Mouse (Mus musculus) brown adipose tissue, adult 24 weeks (tissue): ENCODE data around the gene L3mbtl2. TPM values are rescaled to one million over a fixed set of nuclear protein-coding genes. Genes with fewer than 3 reads are reported as not detected.
"Not testable (repeated sequence)": the region's sequence is repeated elsewhere in the genome, so short reads cannot be mapped to it uniquely, and the experiment has no call there.

Source experiments
- H3K27ac ChIP-seq: fragments of 200-500 bp; replicated peaks from 2 replicates; pipeline ENCODE4 v1.5.1; 2012; ENCODE audit warnings: low read depth, mild to moderate bottlenecking, low read length
- H3K4me1 ChIP-seq: fragments of 200-500 bp; 2 replicates; pipeline ENCODE4 v1.6.1; 2012; ENCODE audit warnings: low read length, mixed read lengths; ENCODE audit not compliant: control insufficient read depth, insufficient read depth, insufficient read length
- H3K4me3 ChIP-seq: fragments of 200-500 bp; 2 replicates; pipeline ENCODE4 v1.5.1; 2012; ENCODE audit warnings: low read depth, mild to moderate bottlenecking, low read length, moderate library complexity; ENCODE audit not compliant: insufficient read depth
- polyA plus RNA-seq: library from polyadenylated mRNA; stranded (reverse); fragments of >200 nt; gene quantifications from 2 replicates; pipeline ENCODE4 v1.2.4, GENCODE M21; 2012; ENCODE audit not compliant: missing spikeins, insufficient read depth, insufficient read length

Gene L3mbtl2
- polyA plus RNA-seq, 1 experiment: 7.0 TPM

- Histone ChIP-seq H3K27ac (no peak overlapping the region), H3K4me1 (peaks cover 10% of the 10 kb centered on the region; the same call in 1 of the 2 replicates), H3K4me3 (no peak overlapping the region)
Observed at GRCm38 (mm10) chr15:81697847-81698246, 34.2 kb downstream of the L3mbtl2 start.

GRCm38 (mm10) chr15:81698532-81698931 lies 34.8 kb downstream of the L3mbtl2 start:
- H3K4me1 ChIP-seq: peaks cover 10% of the 10 kb centered on the region; the same call in 1 of the 2 replicates
- H3K27ac ChIP-seq: no peak overlapping the region
- no peak overlapping the region for H3K4me3 ChIP-seq

- H3K4me3 ChIP-seq: no peak overlapping the region
- peaks cover 8% of the 10 kb centered on the region; the same call in 1 of the 2 replicates for H3K4me1 ChIP-seq
- H3K27ac ChIP-seq: peak overlapping the region; percentile 55
Observed at GRCm38 (mm10) chr15:81700161-81700560, 36.5 kb downstream of the L3mbtl2 start.

- no peak overlapping the region for H3K4me3 ChIP-seq
- peaks cover 8% of the 10 kb centered on the region; the same call in 1 of the 2 replicates for H3K4me1 ChIP-seq
- peak overlapping the region; percentile 55 for H3K27ac ChIP-seq
Observed at GRCm38 (mm10) chr15:81700601-81701000, 36.9 kb downstream of the L3mbtl2 start.

GRCm38 (mm10) chr15:81701350-81701749 lies 37.7 kb downstream of the L3mbtl2 start:
- H3K4me3 ChIP-seq, H3K4me1 ChIP-seq, H3K27ac ChIP-seq: not testable (repeated sequence)

- H3K4me3 ChIP-seq: no peak overlapping the region
- H3K4me1 ChIP-seq: peaks cover 8% of the 10 kb centered on the region; the same call in 1 of the 2 replicates
- H3K27ac ChIP-seq: no peak overlapping the region
Observed at GRCm38 (mm10) chr15:81702306-81703093, 38.8 kb downstream of the L3mbtl2 start.

- Histone ChIP-seq H3K27ac (no peak overlapping the region), H3K4me1 (peaks cover 8% of the 10 kb centered on the region; the same call in 1 of the 2 replicates), H3K4me3 (no peak overlapping the region)
Observed at GRCm38 (mm10) chr15:81703094-81703489, 39.4 kb downstream of the L3mbtl2 start.

GRCm38 (mm10) chr15:81708991-81709390 lies 45.3 kb downstream of the L3mbtl2 start:
- H3K4me1 ChIP-seq: no peaks in the 10 kb centered on the region
- H3K27ac ChIP-seq: no peak overlapping the region
- no peak overlapping the region for H3K4me3 ChIP-seq

GRCm38 (mm10) chr15:81709686-81710085 lies 46.0 kb downstream of the L3mbtl2 start:
- Histone ChIP-seq H3K4me1 (no peaks in the 10 kb centered on the region), H3K4me3 (no peak overlapping the region), H3K27ac (no peak overlapping the region)

GRCm38 (mm10) chr15:81710801-81711200 lies 47.1 kb downstream of the L3mbtl2 start:
- Histone ChIP-seq H3K4me3 (no peak overlapping the region), H3K27ac (no peak overlapping the region), H3K4me1 (no peaks in the 10 kb centered on the region)

GRCm38 (mm10) chr15:81713742-81714141 lies 50.1 kb downstream of the L3mbtl2 start:
- Histone ChIP-seq H3K4me1 (no peaks in the 10 kb centered on the region), H3K27ac (no peak overlapping the region), H3K4me3 (no peak overlapping the region)

GRCm38 (mm10) chr15:81718336-81719138 lies 54.8 kb downstream of the L3mbtl2 start:
- Histone ChIP-seq H3K4me3 (no peak overlapping the region), H3K4me1 (no peaks in the 10 kb centered on the region), H3K27ac (no peak overlapping the region)

GRCm38 (mm10) chr15:81719139-81719531 lies 55.4 kb downstream of the L3mbtl2 start:
- H3K4me3 ChIP-seq: no peak overlapping the region
- no peaks in the 10 kb centered on the region for H3K4me1 ChIP-seq
- H3K27ac ChIP-seq: no peak overlapping the region

GRCm38 (mm10) chr15:81722361-81722760 lies 58.7 kb downstream of the L3mbtl2 start:
- Histone ChIP-seq H3K4me1 (no peaks in the 10 kb centered on the region), H3K27ac (no peak overlapping the region), H3K4me3 (no peak overlapping the region)

GRCm38 (mm10) chr15:81723653-81724052 lies 60.0 kb downstream of the L3mbtl2 start:
- Histone ChIP-seq H3K4me3 (no peak overlapping the region), H3K27ac (no peak overlapping the region), H3K4me1 (no peaks in the 10 kb centered on the region)
